Mouse (Mus musculus) gastrocnemius, adult 8-10 months (tissue): Measurements from ENCODE around the gene Nfat5. TPM values are rescaled to one million over a fixed set of nuclear protein-coding genes. Genes with fewer than 3 reads are reported as not detected.

Source experiments
- DNase-seq, 2 experiments: peaks; one replicate each; pipeline ENCODE4 v3.0.0; 2022; ENCODE audit warnings: low spot score in 2 of 2
- total RNA-seq, 4 experiments: library from RNA; stranded (reverse); gene quantifications; 2 replicates each; pipeline ENCODE4 v1.2.4; 2022

The Nfat5 gene
- total RNA-seq, 4 experiments from 2014 or later = 16.2 to 19.2 (median 17.0) TPM

GRCm38 (mm10) chr8:107292119-107292927 lies 947 bp upstream of the Nfat5 start:
- no peak for DNase-seq

DNA sequence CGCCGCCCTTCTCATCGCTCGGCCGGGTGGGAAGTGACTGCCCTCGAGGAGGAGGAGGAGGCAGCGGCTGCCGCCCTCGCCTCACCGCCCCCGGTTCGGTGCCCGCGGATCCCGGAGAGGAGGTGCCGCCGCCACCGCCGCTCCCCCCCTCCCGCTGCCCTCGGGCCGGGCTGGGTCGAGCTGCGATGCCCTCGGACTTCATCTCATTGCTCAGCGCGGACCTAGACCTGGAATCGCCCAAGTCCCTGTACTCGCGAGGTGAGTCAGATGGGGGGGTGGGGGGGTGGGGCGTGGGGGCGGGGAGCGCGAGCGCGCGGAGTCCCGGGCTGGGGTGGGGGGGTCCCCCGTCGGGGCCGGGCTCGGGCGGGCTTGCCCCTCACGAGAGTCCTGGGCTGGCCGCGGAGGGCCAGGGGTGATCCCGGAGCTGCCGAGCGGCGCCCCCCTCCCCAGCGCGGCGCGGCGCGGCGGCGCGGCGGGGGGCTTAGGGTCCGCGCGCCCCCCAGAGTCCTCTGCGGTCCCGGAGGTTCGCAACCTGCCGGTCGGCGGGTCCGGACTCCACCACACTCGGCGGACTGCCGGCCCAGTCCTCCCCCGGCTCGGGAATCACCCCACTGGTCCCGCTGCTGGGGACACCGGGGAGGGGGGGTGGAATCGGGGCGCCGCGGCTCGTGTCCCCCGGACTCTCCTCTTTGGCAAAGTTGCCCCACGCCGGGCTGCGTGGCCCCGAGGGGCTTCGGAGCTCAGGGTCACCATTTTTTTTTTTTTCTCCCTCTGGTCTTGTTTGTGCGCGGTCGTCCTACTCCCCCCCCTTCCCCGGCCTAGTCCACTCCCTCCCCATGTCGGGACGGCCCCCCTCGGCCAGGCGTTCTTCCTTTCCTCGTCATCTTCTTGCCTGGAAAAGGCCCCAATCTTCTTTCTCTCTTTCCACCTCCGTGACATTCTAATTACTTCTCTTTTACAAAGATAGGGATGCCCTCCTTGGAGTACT lies 665 bp downstream of the Nfat5 start:
- DNase-seq = peak; percentile 30 to 39

GRCm38 (mm10) chr8:107295450-107295849 lies 2.2 kb downstream of the Nfat5 start:
- DNase-seq = no peak

DNA sequence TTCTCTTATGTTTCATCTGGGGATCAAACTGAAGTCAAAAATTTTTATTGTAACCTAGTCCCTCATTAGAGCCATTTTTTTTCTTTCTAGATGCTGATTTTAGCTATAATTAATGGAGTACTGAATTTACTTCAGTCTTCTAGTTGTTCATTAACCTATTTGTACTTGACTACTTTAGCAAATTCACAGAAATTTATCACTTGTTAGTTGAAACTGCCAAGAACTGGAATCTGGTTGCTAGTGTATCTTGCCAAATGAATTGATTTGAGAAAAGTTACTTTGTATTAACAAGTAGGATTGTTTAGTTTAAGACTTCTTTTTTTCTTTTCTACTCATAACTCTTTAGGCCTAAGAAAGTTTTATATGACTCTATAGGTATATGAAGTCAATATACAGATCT lies 18.6 kb downstream of the Nfat5 start:
- no peak for DNase-seq

GRCm38 (mm10) chr8:107324142-107324541 lies 30.9 kb downstream of the Nfat5 start:
- peak; percentile 57 to 66 for DNase-seq

DNA sequence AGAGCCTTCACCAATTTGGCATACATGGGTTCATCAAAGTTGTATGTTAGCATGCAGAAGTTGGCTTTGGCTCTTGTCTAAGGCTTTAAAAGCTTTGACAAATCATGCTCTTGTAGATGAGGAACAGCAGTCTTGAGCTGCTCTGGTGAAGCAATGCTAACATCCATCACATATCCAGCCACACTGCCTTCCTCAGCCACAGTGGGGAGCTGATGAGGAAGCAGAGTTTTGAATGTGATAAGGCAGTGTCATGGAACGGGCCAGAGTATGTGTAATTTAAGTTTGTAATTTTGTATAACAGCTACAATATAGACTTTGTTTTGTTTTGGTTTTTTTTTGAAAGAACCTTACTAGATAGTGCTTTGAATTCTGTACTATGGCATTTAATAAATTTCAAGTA lies 36.3 kb downstream of the Nfat5 start:
- no peak for DNase-seq

DNA sequence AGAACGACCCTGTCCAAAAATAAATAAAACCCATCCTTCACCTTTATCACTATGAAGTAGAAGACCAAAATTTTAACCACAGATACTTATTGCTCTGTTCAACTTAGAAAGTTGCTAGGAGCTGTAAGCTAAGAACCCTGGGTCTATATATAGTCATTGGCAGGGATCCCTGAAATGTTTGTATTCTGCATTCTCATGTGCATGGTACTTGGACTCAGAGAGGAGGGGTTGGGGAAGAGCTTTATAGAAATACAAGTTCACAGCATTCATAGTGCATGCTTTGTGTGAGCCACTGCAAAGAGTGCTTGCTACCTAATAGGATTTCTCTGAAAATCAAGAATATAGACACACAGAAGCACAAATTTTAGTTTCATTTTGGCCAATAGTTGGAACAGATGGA lies 43.2 kb downstream of the Nfat5 start:
- no peak for DNase-seq

DNA sequence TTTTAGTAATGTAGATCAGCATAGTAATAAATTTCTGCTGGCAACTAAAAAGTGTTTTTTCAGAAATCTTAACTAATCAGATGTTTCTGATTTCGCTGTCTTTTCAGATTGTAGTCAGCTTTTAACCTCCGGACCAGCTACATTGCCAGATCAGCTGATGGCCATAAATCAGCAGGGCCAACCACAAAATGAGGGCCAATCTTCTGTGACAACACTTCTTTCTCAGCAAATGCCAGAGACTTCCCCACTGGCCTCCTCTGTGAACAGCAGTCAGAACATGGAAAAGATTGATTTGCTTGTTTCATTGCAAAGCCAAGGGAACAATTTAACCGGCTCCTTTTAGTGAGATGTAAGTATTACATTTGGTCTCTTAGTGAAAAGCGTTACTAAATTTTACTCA lies 77.0 kb downstream of the Nfat5 start:
- DNase-seq = no peak

GRCm38 (mm10) chr8:107377346-107377745 lies 84.1 kb downstream of the Nfat5 start:
- no peak for DNase-seq

GRCm38 (mm10) chr8:107380734-107381133 lies 87.5 kb downstream of the Nfat5 start:
- DNase-seq = no peak

- no peak for DNase-seq
These were observed 88.4 kb downstream of the Nfat5 start for GRCm38 (mm10) chr8:107381666-107382065.

DNA sequence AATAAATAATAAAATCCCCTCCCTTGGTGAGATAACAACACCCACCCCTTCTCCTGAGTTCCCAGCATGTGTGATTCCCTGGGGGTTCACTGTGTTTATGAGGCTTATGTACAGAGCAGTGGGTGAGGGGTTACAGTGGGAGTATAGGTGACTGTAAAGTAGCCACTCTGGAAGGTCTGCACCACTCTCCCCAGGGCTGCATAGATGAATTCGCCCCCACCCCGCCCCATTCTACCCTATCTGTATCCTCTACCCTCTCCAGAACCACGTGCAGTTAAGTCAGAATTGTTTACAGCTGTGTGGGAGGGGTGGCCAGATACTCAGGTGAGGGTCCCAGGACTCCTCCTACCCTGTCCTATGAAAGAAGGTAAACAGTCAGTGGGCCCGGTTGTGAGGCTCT lies 89.6 kb downstream of the Nfat5 start:
- no peak for DNase-seq

GRCm38 (mm10) chr8:107384651-107385050 lies 91.4 kb downstream of the Nfat5 start:
- no peak for DNase-seq

GRCm38 (mm10) chr8:107385063-107385462 lies 91.8 kb downstream of the Nfat5 start:
- no peak for DNase-seq

DNA sequence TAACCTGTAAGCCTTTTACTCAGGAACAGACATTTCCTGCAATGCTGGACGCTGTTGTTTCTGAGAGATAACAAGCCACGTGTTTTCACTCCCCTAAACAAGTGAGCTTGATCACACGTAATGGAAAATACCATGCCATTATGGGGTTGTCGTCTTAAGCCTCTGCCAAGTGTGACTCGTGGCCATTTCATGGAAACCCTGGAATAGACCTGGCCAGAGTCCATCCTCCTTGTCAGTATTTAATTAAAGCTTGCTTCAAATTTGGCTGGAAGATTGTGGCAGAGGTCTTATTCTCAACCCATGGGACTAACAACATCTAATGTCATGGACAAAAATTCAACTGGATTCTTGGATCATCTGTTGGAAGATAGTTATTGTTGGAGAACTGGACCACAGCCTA lies 92.9 kb downstream of the Nfat5 start:
- DNase-seq = peak in 1 of 2 experiments; percentile 20

DNA sequence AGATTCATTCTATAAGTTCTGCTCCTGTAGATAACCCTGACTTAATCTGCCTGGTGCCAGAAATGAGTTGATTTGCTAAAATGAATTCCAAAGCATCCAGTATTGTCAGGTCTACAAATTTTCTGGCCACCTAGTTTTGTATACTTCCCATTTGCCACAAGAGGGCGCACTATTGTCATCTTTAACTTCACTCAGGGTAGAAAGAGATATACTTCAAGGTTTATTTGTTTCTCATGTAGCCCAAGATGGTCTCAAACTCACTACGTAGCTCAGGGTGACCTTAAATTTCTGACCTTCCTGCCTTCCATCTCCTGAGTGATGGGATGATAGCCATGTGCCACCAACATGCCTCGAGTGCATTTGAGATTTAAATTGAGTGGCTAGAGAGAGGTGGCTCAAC lies 93.4 kb downstream of the Nfat5 start:
- no peak for DNase-seq

DNA sequence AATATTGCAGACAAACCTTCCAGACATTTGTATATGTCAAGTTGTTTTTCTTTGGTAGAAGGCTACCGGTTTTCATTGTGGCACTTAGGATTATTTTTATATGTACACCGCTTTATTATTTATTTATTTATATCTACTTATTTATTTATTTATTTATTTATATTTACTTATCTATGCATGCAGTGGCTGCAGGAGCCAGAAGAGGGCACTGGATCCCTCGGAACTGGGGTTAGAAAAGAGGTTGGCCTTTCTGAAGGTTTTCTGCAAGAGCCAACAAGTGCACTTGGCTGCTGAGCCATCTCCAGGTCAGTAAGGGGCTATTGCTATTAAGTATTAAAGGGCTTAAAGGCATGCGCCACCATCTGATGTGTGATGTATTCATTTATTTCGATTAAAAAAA lies 94.6 kb downstream of the Nfat5 start:
- DNase-seq = peak in 1 of 2 experiments; percentile 38

DNA sequence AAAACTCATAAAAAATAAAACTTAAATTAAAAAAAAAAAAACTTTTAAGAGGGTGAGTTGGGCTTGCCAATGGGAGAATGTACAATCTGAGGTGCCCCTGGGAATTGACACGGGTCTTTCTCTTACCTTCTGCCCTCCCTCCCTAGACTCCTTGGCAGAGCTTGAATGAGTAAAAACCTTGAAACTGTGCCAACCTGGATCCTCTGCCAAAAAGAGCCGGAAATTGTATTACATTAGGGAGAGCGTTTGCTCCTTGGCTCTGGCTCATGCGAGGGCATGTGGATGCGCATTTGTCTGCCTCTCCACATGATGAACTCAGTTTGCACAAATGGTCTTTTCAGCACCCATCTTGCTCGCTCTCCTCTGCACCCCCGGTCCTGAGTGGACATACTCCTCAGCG lies 96.3 kb downstream of the Nfat5 start:
- no peak for DNase-seq

DNA sequence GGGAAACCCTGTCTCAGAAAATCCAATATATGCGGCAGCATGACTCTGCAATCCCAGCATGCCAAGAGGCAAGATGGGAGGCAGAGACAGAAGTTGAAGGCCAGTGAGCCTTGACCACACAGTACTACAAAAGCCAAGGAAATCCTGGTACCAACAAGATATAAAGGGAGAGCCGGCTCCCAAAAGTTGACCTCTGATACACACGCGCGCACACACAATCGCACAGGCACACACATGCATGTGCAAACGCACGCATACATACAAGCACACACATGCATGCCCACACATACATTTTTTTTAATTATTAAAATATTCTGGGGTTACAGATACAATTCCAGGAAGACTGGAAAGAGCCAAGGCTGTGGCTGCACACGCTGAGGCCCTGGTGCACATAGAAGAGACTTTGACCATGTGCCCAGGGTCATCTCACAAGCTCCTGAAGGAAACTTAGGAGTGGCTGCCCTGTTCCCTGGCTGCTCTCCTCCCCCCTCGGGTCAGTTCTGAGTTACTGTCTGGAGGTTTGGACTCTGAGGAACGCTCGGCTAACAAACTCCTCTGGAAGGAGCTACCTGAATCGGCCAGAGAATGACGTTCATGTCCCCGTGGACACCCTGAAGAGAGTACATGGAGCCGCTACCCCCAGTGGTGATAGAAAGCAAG lies 97.3 kb downstream of the Nfat5 start:
- no peak for DNase-seq

GRCm38 (mm10) chr8:107391136-107391516 lies 97.9 kb downstream of the Nfat5 start:
- no peak for DNase-seq

DNA sequence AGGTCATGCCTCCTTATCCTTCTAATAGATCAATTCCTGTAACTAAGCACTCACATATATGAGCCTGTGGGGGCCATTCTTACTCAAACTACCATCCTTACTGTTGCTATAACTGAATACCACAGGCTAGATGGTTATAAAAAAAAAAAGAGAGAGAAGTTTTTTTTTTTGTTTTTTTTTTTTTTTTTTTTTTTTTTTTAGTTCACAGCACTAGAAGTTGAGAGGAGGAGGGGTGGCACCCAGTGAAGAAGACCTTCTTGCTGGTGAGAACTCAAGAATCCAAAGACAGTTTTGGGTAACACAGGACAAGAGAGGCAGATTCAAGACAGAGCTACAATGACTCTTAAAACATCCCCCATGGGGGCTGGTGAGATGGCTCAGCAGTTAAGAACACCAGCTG lies 102.1 kb downstream of the Nfat5 start:
- no peak for DNase-seq
